Mouse (Mus musculus): ENCODE results near the gene Ms4a6d.
"Not testable (repeated sequence)": the region's sequence is repeated elsewhere in the genome, so short reads cannot be mapped to it uniquely, and the experiment has no call there.

Gene Ms4a6d

GRCm38 (mm10) chr19:11554726-11555125, 49.9 kb downstream of the Ms4a6d start:
- DNase-seq (ENCODE audit: low read depth, low spot score): no peak

- DNase-seq (ENCODE audit: low read depth, low spot score): no peak
Observed at GRCm38 (mm10) chr19:11547911-11548310, 56.7 kb downstream of the Ms4a6d start.

- DNase-seq (ENCODE audit: low read depth, low spot score): not testable (repeated sequence)
Observed at GRCm38 (mm10) chr19:11544383-11544782, 60.3 kb downstream of the Ms4a6d start.

GRCm38 (mm10) chr19:11540166-11540821, 64.4 kb downstream of the Ms4a6d start:
- not testable (repeated sequence) for DNase-seq (ENCODE audit: low read depth, low spot score)

GRCm38 (mm10) chr19:11537336-11537735, 67.3 kb downstream of the Ms4a6d start:
- DNase-seq (ENCODE audit: low read depth, low spot score): no peak

All from brain, embryonic 18.5 days (tissue).